Mouse (Mus musculus) megakaryocyte, embryonic 14.5 days (primary cell): Measurements from ENCODE around the gene 2900026A02Rik. TPM values are rescaled to one million over a fixed set of nuclear protein-coding genes. Genes with fewer than 3 reads are reported as not detected.

ENCODE experiments used
- H3K27me3 ChIP-seq: replicated peaks from 2 replicates; pipeline ENCODE3; 2012; ENCODE audit warnings: inconsistent platforms
- H3K36me3 ChIP-seq: replicated peaks from 2 replicates; pipeline ENCODE3; 2012; ENCODE audit warnings: low read length, inconsistent platforms, mixed read lengths
- H3K4me1 ChIP-seq: 2 replicates; pipeline ENCODE4 v1.6.1; 2012; ENCODE audit warnings: inconsistent platforms
- H3K4me3 ChIP-seq: replicated peaks from 2 replicates; pipeline ENCODE3; 2012; ENCODE audit warnings: moderate library complexity, mild to moderate bottlenecking, inconsistent platforms
- H3K9me3 ChIP-seq: 2 replicates; pipeline ENCODE4 v1.6.1; 2012; ENCODE audit warnings: inconsistent platforms
- FLI1 ChIP-seq: IDR thresholded peaks from 2 replicates; pipeline ENCODE4 v1.6.1; 2012; ENCODE audit warnings: low read length, inconsistent platforms, mixed read lengths
- GATA1 ChIP-seq: IDR thresholded peaks from 3 replicates; pipeline ENCODE4 v1.6.1; 2012; ENCODE audit warnings: mixed read lengths, low read length, inconsistent platforms, borderline replicate concordance
- polyA plus RNA-seq: library from polyadenylated mRNA; stranded (reverse); fragments of >175 nt; gene quantifications from 2 replicates; pipeline ENCODE4 v1.2.3, GENCODE M21; 2012; ENCODE audit warnings: low replicate concordance; ENCODE audit not compliant: insufficient read depth

Gene 2900026A02Rik
- polyA plus RNA-seq, 1 experiment, result 1.7 TPM

GRCm38 (mm10) chr5:113199772-113200134 is 21.3 kb downstream of the 2900026A02Rik start:
- H3K4me1 ChIP-seq, result no peaks in the 10 kb centered on the region; the same call in 1 of the 2 replicates
- TF ChIP-seq FLI1 (no peak), GATA1 (no peak)
- H3K27me3 ChIP-seq, result peaks cover 81% of the 10 kb centered on the region
- no peak overlapping the region for H3K4me3 ChIP-seq
- H3K9me3 ChIP-seq, result peaks cover 18% of the 10 kb centered on the region
- H3K36me3 ChIP-seq, result no peaks in the 10 kb centered on the region

GRCm38 (mm10) chr5:113199126-113199771 is 21.8 kb downstream of the 2900026A02Rik start:
- Histone ChIP-seq H3K4me1 (no peaks in the 10 kb centered on the region), H3K27me3 (peaks cover 80% of the 10 kb centered on the region), H3K4me3 (no peak overlapping the region), H3K9me3 (peaks cover 18% of the 10 kb centered on the region), H3K36me3 (no peaks in the 10 kb centered on the region)
- TF ChIP-seq GATA1 (no peak), FLI1 (no peak)

- Histone ChIP-seq H3K4me1 (no peaks in the 10 kb centered on the region), H3K36me3 (no peaks in the 10 kb centered on the region), H3K27me3 (peaks cover 85% of the 10 kb centered on the region), H3K4me3 (no peak overlapping the region), H3K9me3 (no peaks in the 10 kb centered on the region)
- no peak for TF ChIP-seq GATA1
- no peak for TF ChIP-seq FLI1
These were observed 23.9 kb downstream of the 2900026A02Rik start for GRCm38 (mm10) chr5:113196916-113197794.

- TF ChIP-seq GATA1 (no peak), FLI1 (no peak)
- Histone ChIP-seq H3K4me3 (no peak overlapping the region), H3K36me3 (no peaks in the 10 kb centered on the region), H3K9me3 (no peaks in the 10 kb centered on the region), H3K27me3 (peaks cover 89% of the 10 kb centered on the region), H3K4me1 (no peaks in the 10 kb centered on the region; the same call in 1 of the 2 replicates)
These were observed 25.1 kb downstream of the 2900026A02Rik start for GRCm38 (mm10) chr5:113195907-113196306.

- no peaks in the 10 kb centered on the region for H3K36me3 ChIP-seq
- peaks cover 3% of the 10 kb centered on the region; the same call in 1 of the 2 replicates for H3K4me1 ChIP-seq
- H3K9me3 ChIP-seq, result no peaks in the 10 kb centered on the region
- no peak overlapping the region for H3K4me3 ChIP-seq
- peaks cover 91% of the 10 kb centered on the region for H3K27me3 ChIP-seq
- no peak for TF ChIP-seq GATA1
- no peak for TF ChIP-seq FLI1
These were observed 25.6 kb downstream of the 2900026A02Rik start for GRCm38 (mm10) chr5:113195451-113195850.

DNA sequence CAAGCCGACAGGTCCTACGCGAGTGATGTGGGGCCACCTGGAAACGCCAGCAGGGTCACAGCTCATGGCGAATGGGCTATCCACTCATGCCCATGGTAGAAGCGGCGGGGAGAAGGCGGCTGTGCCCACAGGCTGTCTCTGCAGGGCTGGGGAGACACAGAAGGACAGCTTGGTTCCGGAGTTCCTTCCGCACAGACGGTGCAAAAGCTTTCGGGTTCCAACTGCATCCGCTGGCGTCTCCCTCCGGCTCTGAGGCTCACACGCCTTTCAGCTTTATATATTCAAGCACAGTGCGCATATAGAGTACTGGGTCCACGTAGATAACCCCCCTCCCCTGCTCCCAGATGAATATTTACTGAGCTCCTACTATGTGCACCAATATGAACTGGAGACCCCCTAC is 27.3 kb downstream of the 2900026A02Rik start:
- TF ChIP-seq FLI1, result no peak
- TF ChIP-seq GATA1, result no peak
- H3K9me3 ChIP-seq, result no peaks in the 10 kb centered on the region
- H3K27me3 ChIP-seq, result peaks cover 93% of the 10 kb centered on the region
- H3K36me3 ChIP-seq, result no peaks in the 10 kb centered on the region
- no peak overlapping the region for H3K4me3 ChIP-seq
- H3K4me1 ChIP-seq, result peaks cover 5% of the 10 kb centered on the region; the same call in 1 of the 2 replicates

- H3K36me3 ChIP-seq, result no peaks in the 10 kb centered on the region
- no peak overlapping the region for H3K4me3 ChIP-seq
- H3K27me3 ChIP-seq, result peaks cover 92% of the 10 kb centered on the region
- no peaks in the 10 kb centered on the region for H3K9me3 ChIP-seq
- H3K4me1 ChIP-seq, result peaks cover 5% of the 10 kb centered on the region; the same call in 1 of the 2 replicates
- TF ChIP-seq FLI1 (no peak), GATA1 (no peak)
These were observed 29.1 kb downstream of the 2900026A02Rik start for GRCm38 (mm10) chr5:113191901-113192300.

GRCm38 (mm10) chr5:113190558-113190957 is 30.5 kb downstream of the 2900026A02Rik start:
- TF ChIP-seq GATA1, result no peak
- no peak for TF ChIP-seq FLI1
- Histone ChIP-seq H3K9me3 (no peaks in the 10 kb centered on the region), H3K4me3 (no peak overlapping the region), H3K36me3 (no peaks in the 10 kb centered on the region), H3K4me1 (peaks cover 5% of the 10 kb centered on the region; the same call in 1 of the 2 replicates), H3K27me3 (peaks cover 89% of the 10 kb centered on the region)

GRCm38 (mm10) chr5:113181441-113181840 is 39.6 kb downstream of the 2900026A02Rik start:
- Histone ChIP-seq H3K36me3 (no peaks in the 10 kb centered on the region), H3K9me3 (no peaks in the 10 kb centered on the region), H3K27me3 (peaks cover 70% of the 10 kb centered on the region), H3K4me1 (peaks cover 17% of the 10 kb centered on the region), H3K4me3 (no peak overlapping the region)
- TF ChIP-seq FLI1, result no peak
- TF ChIP-seq GATA1, result no peak

- no peaks in the 10 kb centered on the region for H3K36me3 ChIP-seq
- TF ChIP-seq FLI1, result no peak
- TF ChIP-seq GATA1, result no peak
- no peak overlapping the region for H3K4me3 ChIP-seq
- peaks cover 17% of the 10 kb centered on the region for H3K4me1 ChIP-seq
- H3K27me3 ChIP-seq, result peaks cover 72% of the 10 kb centered on the region
- no peaks in the 10 kb centered on the region for H3K9me3 ChIP-seq
These were observed 40.3 kb downstream of the 2900026A02Rik start for GRCm38 (mm10) chr5:113180755-113181154.
